Mouse (Mus musculus) left cerebral cortex, adult 2 months (tissue): ENCODE measurements around the gene Rpusd2. TPM values are rescaled to one million over a fixed set of nuclear protein-coding genes. Genes with fewer than 3 reads are reported as not detected.
"Not testable (repeated sequence)": the region's sequence is repeated elsewhere in the genome, so short reads cannot be mapped to it uniquely, and the experiment has no call there.

Experiments
- DNase-seq, 2 experiments: peaks; one replicate each; pipeline ENCODE4 v3.0.0; 2021 to 2022; ENCODE audit warnings: low spot score in 2 of 2, mixed read lengths in 1 of 2; ENCODE audit errors: extremely low spot score in 1 of 2
- H3K27ac ChIP-seq: fragments of 200-600 bp; 2 replicates; pipeline ENCODE4 v1.8.1; 2022
- H3K4me3 ChIP-seq: fragments of 200-600 bp; 2 replicates; pipeline ENCODE4 v1.8.1; 2022
- CTCF ChIP-seq: fragments of 200-600 bp; IDR thresholded peaks from 2 replicates; pipeline ENCODE4 v1.8.1; 2022; ENCODE audit warnings: antibody characterized with exemption, mild to moderate bottlenecking, moderate library complexity
- intact Hi-C: fragments of 180-260 bp; cut with DNase I; formaldehyde crosslinking; loops from one replicate; pipeline ENCODE4 v1.15.1; 2025
- long read RNA-seq, 2 experiments: library from polyadenylated mRNA; stranded (forward); transcript quantifications; one replicate each; pipeline ENCODE4 v2.0.0; 2021; ENCODE audit warnings: borderline mapping rate in 2 of 2
- total RNA-seq, 2 experiments: library from RNA; stranded (reverse); gene quantifications; 2 replicates each; pipeline ENCODE4 v1.2.3; 2021

Gene Rpusd2
- total RNA-seq: 1 to 10 TPM; 7.7 to 7.8 TPM
- long read RNA-seq, experiment 1, transcript Rpusd2-201 (3 exons, 2,706 nt): major isoform, 6 of 7 reads
- long read RNA-seq, experiment 1, partial matches to known transcripts: 1 of 7 reads
- long read RNA-seq, experiment 1, other reads (novel, unspliced or antisense): 0 of 7 reads
- long read RNA-seq, experiment 2, partial matches to known transcripts: 1 of 3 reads
- long read RNA-seq, experiment 2, other reads (novel, unspliced or antisense): 0 of 3 reads

GRCm38 (mm10) chr2:119034656-119035396 lies at the start of gene Rpusd2:
Gene Rpusd2, plus strand, starts transcription at chr2:119034790.
- H3K4me3 ChIP-seq: peak within 1 kb of the TSS; percentile 61
- intact Hi-C loops: loop anchor here (5.0 kb wide), 2 partner anchors 133 to 252 kb away; partner anchors contain the start of genes Bahd1 and Vps18
- H3K27ac ChIP-seq: peak within 1 kb of the TSS; percentile 80
- peak; percentile 92 for DNase-seq
- TF ChIP-seq CTCF: no peak; the same call in 1 of the 2 replicates

DNA sequence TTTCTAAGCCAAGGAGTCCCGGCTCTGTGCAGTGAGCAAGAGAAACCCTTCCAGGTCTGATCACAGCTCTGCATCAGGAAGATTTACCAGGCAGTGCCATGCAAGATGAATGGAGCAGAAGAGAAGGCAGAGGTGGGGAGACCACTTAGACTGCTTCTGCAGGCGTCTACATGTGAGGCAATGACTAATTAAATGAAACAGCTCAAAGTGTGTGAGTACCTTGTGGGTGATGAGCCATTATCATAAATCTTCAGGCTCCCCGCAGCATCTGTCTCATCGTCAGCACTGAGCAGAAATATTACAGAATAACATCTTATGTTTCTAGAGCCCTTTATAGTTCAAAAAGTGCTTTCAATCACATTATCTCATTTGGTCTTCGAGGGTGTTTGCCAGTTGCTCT lies 39.1 kb upstream of the Rpusd2 start:
- peak overlapping the region; percentile 19; the same call in 1 of the 2 replicates for H3K27ac ChIP-seq
- H3K4me3 ChIP-seq: no peak overlapping the region
- DNase-seq: peak; percentile 25 to 36
- no peak for TF ChIP-seq CTCF
- intact Hi-C loops: no loop called here

GRCm38 (mm10) chr2:118995919-118996797 lies 38.4 kb upstream of the Rpusd2 start:
- DNase-seq: no peak
- Histone ChIP-seq H3K4me3 (no peak overlapping the region), H3K27ac (peak overlapping the region; percentile 19; the same call in 1 of the 2 replicates)
- intact Hi-C loops: no loop called here
- TF ChIP-seq CTCF: no peak

GRCm38 (mm10) chr2:118996798-118997105 lies 37.8 kb upstream of the Rpusd2 start:
- no peak for TF ChIP-seq CTCF
- no peak for DNase-seq
- H3K27ac ChIP-seq: no peak overlapping the region
- intact Hi-C loops: no loop called here
- H3K4me3 ChIP-seq: no peak overlapping the region

- TF ChIP-seq CTCF: no peak
- intact Hi-C loops: no loop called here
- H3K4me3 ChIP-seq: no peak overlapping the region
- H3K27ac ChIP-seq: no peak overlapping the region
- no peak for DNase-seq
Observed at GRCm38 (mm10) chr2:118998115-118998866, 36.3 kb upstream of the Rpusd2 start.

GRCm38 (mm10) chr2:118999025-118999639 lies 35.5 kb upstream of the Rpusd2 start:
- DNase-seq: no peak
- no peak overlapping the region for H3K4me3 ChIP-seq
- intact Hi-C loops: no loop called here
- no peak for TF ChIP-seq CTCF
- H3K27ac ChIP-seq: no peak overlapping the region

- intact Hi-C loops: no loop called here
- no peak overlapping the region for H3K27ac ChIP-seq
Observed at GRCm38 (mm10) chr2:119006886-119007285, 27.7 kb upstream of the Rpusd2 start.

GRCm38 (mm10) chr2:119009376-119009775 lies 25.2 kb upstream of the Rpusd2 start:
- no peak for DNase-seq
- no peak for TF ChIP-seq CTCF
- intact Hi-C loops: no loop called here
- Histone ChIP-seq H3K27ac (no peak overlapping the region), H3K4me3 (no peak overlapping the region)

More at GRCm38 (mm10) chr2:119006886-119007285, 27.7 kb upstream of the Rpusd2 start:
- no peak for DNase-seq
- TF ChIP-seq CTCF: no peak
- H3K4me3 ChIP-seq: no peak overlapping the region

- no peak overlapping the region for H3K4me3 ChIP-seq
- DNase-seq: no peak
- no peak overlapping the region for H3K27ac ChIP-seq
- no peak; the same call in 1 of the 2 replicates for TF ChIP-seq CTCF
- intact Hi-C loops: no loop called here
Observed at GRCm38 (mm10) chr2:119014989-119015388, 19.6 kb upstream of the Rpusd2 start.

GRCm38 (mm10) chr2:119015604-119016180 lies 18.9 kb upstream of the Rpusd2 start:
- intact Hi-C loops: no loop called here
- TF ChIP-seq CTCF: no peak

DNA sequence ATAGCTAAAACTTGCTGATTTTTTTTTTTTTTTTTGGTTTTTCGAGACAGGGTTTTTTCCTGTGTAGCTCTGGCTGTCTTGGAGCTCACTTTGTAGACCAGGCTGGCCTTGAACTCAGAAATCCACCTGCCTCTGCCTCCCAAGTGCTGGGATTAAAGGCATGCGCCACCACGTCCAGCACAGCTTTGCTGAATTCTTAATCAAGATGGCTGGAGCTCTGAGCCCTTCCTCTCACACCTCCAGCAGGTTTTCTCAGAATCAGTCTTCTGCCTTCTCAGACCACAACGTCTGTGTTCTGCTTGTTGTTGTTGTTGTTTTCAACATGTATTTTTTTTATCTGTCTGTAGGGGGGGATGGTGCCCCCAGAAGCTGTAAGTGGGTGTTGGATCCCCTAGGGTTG lies 18.3 kb upstream of the Rpusd2 start:
- intact Hi-C loops, DNase-seq, H3K4me3 ChIP-seq, H3K27ac ChIP-seq: not testable (repeated sequence)

More at GRCm38 (mm10) chr2:119015604-119016180, 18.9 kb upstream of the Rpusd2 start:
- H3K27ac ChIP-seq: no peak overlapping the region
- H3K4me3 ChIP-seq: no peak overlapping the region
- no peak for DNase-seq
